Mouse (Mus musculus): ENCODE measurements around the gene Josd1.

Josd1 gene

GRCm38 (mm10) chr15:79657837-79658530, 29.7 kb downstream of the Josd1 start:
- DNase-seq, result peak; percentile 91

DNA sequence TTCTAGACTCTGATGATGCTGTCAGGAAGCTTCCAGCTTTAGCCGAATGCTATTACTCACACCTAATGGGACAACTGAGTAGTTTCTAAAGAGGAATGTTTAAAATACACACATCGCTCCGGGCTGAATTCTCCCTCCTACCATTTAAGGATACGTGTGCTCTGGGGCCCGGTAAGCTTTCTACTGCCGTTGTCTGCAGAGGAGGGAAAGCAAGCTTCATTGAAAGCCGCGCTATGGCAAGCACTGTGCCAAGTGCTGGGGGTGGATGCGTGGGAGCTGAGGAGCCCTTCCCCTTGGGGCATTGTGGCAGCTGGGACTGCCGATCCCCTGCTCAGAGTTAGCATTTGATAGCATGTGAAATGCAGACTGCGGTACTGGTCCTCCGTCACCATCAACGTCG, 31.3 kb downstream of the Josd1 start:
- DNase-seq, result no peak

- DNase-seq, result no peak
Observed at GRCm38 (mm10) chr15:79651481-79651880, 36.2 kb downstream of the Josd1 start.

GRCm38 (mm10) chr15:79650569-79650968, 37.1 kb downstream of the Josd1 start:
- DNase-seq, result peak; percentile 33

DNA sequence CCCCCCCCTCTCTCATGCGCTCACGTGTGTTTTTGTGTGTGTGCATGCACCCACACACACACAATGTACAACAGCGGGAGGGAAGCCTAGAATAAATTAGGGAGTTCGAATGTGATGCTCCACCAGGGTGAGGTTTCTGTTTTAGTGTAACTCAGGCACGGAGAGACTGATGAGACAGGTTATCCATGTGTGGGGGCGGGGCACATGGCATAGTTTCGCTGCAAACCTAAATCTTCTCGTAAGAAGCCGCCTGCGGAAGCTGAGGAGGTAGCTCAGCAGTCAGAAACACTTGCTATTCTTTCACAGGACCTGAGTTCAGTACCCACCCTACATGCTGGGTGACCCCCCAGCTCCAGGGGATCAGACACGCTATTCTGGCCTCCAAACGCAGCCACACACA, 39.6 kb downstream of the Josd1 start:
- no peak for DNase-seq

GRCm38 (mm10) chr15:79645483-79645882, 42.2 kb downstream of the Josd1 start:
- DNase-seq, result no peak

DNA sequence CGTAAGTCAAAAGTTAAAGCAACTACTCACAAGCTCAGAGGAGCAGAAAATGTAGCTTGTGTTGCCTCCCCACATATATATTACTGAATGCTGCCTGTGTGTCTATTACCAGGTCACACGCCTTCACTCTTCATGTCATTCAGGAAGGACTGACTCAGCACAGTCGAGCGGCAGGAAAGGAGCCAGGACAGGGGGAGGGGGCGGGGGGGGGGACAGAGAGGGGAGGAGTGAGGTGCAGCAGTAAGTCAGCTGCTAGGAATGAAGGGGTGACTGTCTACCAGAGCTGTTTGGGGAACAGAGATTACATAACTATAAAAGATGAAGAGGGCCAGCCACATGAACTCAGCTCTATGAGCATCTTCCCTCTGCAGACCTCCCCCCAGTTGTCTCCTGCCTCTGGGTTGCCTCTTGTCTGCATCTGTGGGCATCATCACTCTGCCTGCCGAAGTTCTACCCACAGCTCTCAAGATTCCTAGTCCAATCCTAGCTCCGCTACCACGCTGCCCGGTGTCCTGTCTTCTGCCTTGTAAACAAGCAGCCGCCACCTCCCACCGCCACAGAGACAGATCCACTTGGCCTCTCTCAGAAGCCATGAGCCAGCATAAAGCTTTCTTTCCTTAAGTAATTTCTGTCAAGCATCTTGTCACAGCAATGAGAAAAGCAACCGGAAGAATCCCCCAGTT, 46.4 kb downstream of the Josd1 start:
- no peak for DNase-seq

GRCm38 (mm10) chr15:79630471-79630870, 57.2 kb downstream of the Josd1 start:
- no peak for DNase-seq

Data from kidney, adult 9 months (tissue).